Mouse (Mus musculus): ENCODE results near the gene Egln2. TPM values are rescaled to one million over a fixed set of nuclear protein-coding genes. Genes with fewer than 3 reads are reported as not detected.

The Egln2 gene
- total RNA-seq, 1 experiment, result 53.4 TPM

DNA sequence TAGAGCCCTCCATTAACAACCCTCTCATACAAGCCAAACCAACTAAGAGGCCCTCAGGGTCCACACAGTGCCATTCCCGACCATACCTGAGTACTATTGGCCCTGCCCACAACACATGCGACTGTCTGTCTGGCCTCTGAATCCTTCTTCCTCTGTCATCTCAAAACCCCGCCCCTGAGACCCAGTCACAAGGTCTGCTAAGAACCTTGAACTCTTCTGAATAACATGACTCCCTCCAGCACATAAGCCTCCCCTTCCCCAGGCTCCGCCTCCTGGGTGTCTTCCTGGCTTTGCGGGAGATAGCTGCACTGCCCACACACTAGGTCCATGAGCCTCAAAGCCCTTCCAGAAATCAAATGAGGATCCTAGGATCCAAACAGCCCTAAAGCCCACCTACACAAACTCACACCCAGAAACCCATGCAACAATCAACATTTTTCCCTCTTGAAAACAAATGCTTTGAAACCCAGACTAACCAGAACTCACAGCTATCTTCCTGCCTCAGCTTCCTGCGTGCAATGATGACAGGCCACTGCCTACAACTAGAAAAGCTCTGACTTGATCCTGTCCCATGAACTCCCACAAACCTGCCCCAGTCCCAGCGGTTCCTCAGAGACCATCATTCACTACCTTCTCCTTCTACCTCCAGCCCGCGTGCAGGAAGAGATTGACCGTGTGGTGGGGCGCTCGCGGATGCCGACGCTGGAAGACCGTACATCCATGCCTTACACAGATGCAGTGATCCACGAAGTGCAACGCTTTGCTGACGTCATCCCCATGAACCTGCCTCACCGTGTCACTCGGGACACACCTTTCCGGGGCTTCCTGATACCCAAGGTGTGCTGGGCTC is 35.9 kb downstream of the Egln2 start:
- in situ Hi-C loops (cut with MboI; ENCODE audit: low sequenced_read_pairs in 2 of 2, unreplicated experiment in 2 of 2), result no loop called here
- no peak for DNase-seq (ENCODE audit: low read depth, low spot score)

GRCm38 (mm10) chr7:27129811-27130210 is 36.8 kb downstream of the Egln2 start:
- H3K27ac ChIP-seq (ENCODE audit: insufficient read depth, low read depth, low read length, poor library complexity, severe bottlenecking), result no peak overlapping the region
- no peaks in the 10 kb centered on the region for H3K9me3 ChIP-seq (ENCODE audit: control insufficient read depth, insufficient read depth, low read depth, low read length)
- TF ChIP-seq CHD2 (IDR thresholded peaks at IDR 0.05; ENCODE audit: low read depth, low read length), result no peak
- TF ChIP-seq ZNF384 (IDR thresholded peaks at IDR 0.05; ENCODE audit: low read depth, low read length), result 0 out of 2 replicates have a peak, but pooled peaks have one; percentile 12
- H3K36me3 ChIP-seq (ENCODE audit: control insufficient read depth, insufficient read depth, low read length, poor library complexity, severe bottlenecking), result no peaks in the 10 kb centered on the region
- in situ Hi-C loops (cut with MboI; ENCODE audit: low sequenced_read_pairs in 2 of 2, unreplicated experiment in 2 of 2), result loop anchor here in 1 of 2 experiments (10.0 kb wide), 1 partner anchor 355 kb away; no protein-coding TSS in a partner anchor
- peaks cover 0 to 10% of the 10 kb centered on the region in 2 experiments; a peak in 1 of 4 replicates for H3K4me1 ChIP-seq (ENCODE audit: control insufficient read depth in 2 of 2, insufficient read depth in 2 of 2, low read length in 2 of 2, poor library complexity in 1 of 2)
- DNase-seq (ENCODE audit: low read depth, low spot score), result no peak
- H3K4me3 ChIP-seq (ENCODE audit: insufficient read depth in 1 of 2, low read depth in 1 of 2, low read length in 2 of 2, poor library complexity in 1 of 2, severe bottlenecking in 1 of 2), result no peak overlapping the region
- no peak overlapping the region for H3K9ac ChIP-seq (ENCODE audit: insufficient read depth, low read depth, low read length, poor library complexity, severe bottlenecking)

More for the DNA sequence above, 35.9 kb downstream of the Egln2 start:
- no peaks in the 10 kb centered on the region for H3K36me3 ChIP-seq (ENCODE audit: control insufficient read depth, insufficient read depth, low read length, poor library complexity, severe bottlenecking)
- peak overlapping the region; percentile 22; the same call in 1 of the 2 replicates for H3K9ac ChIP-seq (ENCODE audit: insufficient read depth, low read depth, low read length, poor library complexity, severe bottlenecking)
- H3K4me3 ChIP-seq (ENCODE audit: insufficient read depth in 1 of 2, low read depth in 1 of 2, low read length in 2 of 2, poor library complexity in 1 of 2, severe bottlenecking in 1 of 2), result peak overlapping the region; percentile 43 to 47; a peak in 3 of 4 replicates
- H3K27ac ChIP-seq (ENCODE audit: insufficient read depth, low read depth, low read length, poor library complexity, severe bottlenecking), result no peak overlapping the region
- TF ChIP-seq HCFC1 (IDR thresholded peaks at IDR 0.05; ENCODE audit: borderline replicate concordance, insufficient read depth, low read length), result no peak
- TF ChIP-seq MAFK (IDR thresholded peaks at IDR 0.05; ENCODE audit: insufficient read depth, low read depth, low read length), result no peak
- no peak for TF ChIP-seq ZNF384 (IDR thresholded peaks at IDR 0.05; ENCODE audit: low read depth, low read length)
- TF ChIP-seq ZC3H11A (IDR thresholded peaks at IDR 0.05; ENCODE audit: borderline replicate concordance, low read depth, low read length), result no peak
- TF ChIP-seq CHD2 (IDR thresholded peaks at IDR 0.05; ENCODE audit: low read depth, low read length), result no peak
- peaks cover 0 to 10% of the 10 kb centered on the region in 2 experiments; a peak in 1 of 4 replicates for H3K4me1 ChIP-seq (ENCODE audit: control insufficient read depth in 2 of 2, insufficient read depth in 2 of 2, low read length in 2 of 2, poor library complexity in 1 of 2)
- H3K9me3 ChIP-seq (ENCODE audit: control insufficient read depth, insufficient read depth, low read depth, low read length), result no peaks in the 10 kb centered on the region

- H3K4me1 ChIP-seq (ENCODE audit: control insufficient read depth in 2 of 2, insufficient read depth in 2 of 2, low read length in 2 of 2, poor library complexity in 1 of 2), result peaks cover 0 to 10% of the 10 kb centered on the region in 2 experiments; a peak in 1 of 4 replicates
- no peaks in the 10 kb centered on the region for H3K36me3 ChIP-seq (ENCODE audit: control insufficient read depth, insufficient read depth, low read length, poor library complexity, severe bottlenecking)
- no peak overlapping the region for H3K4me3 ChIP-seq (ENCODE audit: insufficient read depth in 1 of 2, low read depth in 1 of 2, low read length in 2 of 2, poor library complexity in 1 of 2, severe bottlenecking in 1 of 2)
- H3K9ac ChIP-seq (ENCODE audit: insufficient read depth, low read depth, low read length, poor library complexity, severe bottlenecking), result no peak overlapping the region
- no peak overlapping the region for H3K27ac ChIP-seq (ENCODE audit: insufficient read depth, low read depth, low read length, poor library complexity, severe bottlenecking)
- DNase-seq (ENCODE audit: low read depth, low spot score), result no peak
- TF ChIP-seq CHD2 (IDR thresholded peaks at IDR 0.05; ENCODE audit: low read depth, low read length) (no peak), ZNF384 (IDR thresholded peaks at IDR 0.05; ENCODE audit: low read depth, low read length) (no peak), MAFK (IDR thresholded peaks at IDR 0.05; ENCODE audit: insufficient read depth, low read depth, low read length) (no peak), HCFC1 (IDR thresholded peaks at IDR 0.05; ENCODE audit: borderline replicate concordance, insufficient read depth, low read length) (no peak), ZC3H11A (IDR thresholded peaks at IDR 0.05; ENCODE audit: borderline replicate concordance, low read depth, low read length) (no peak)
- in situ Hi-C loops (cut with MboI; ENCODE audit: low sequenced_read_pairs in 2 of 2, unreplicated experiment in 2 of 2), result loop anchor here in 1 of 2 experiments (10.0 kb wide), 1 partner anchor 354 kb away; no protein-coding TSS in a partner anchor
- no peaks in the 10 kb centered on the region for H3K9me3 ChIP-seq (ENCODE audit: control insufficient read depth, insufficient read depth, low read depth, low read length)
Measured at GRCm38 (mm10) chr7:27128946-27129345, 37.7 kb downstream of the Egln2 start.

- peak; percentile 95 for TF ChIP-seq ZC3H11A (IDR thresholded peaks at IDR 0.05; ENCODE audit: borderline replicate concordance, low read depth, low read length)
- no peak for TF ChIP-seq ZNF384 (IDR thresholded peaks at IDR 0.05; ENCODE audit: low read depth, low read length)
- Histone ChIP-seq H3K27ac (ENCODE audit: insufficient read depth, low read depth, low read length, poor library complexity, severe bottlenecking) (no peak overlapping the region), H3K4me1 (ENCODE audit: control insufficient read depth in 2 of 2, insufficient read depth in 2 of 2, low read length in 2 of 2, poor library complexity in 1 of 2) (peaks cover 0 to 9% of the 10 kb centered on the region in 2 experiments; a peak in 1 of 4 replicates), H3K9me3 (ENCODE audit: control insufficient read depth, insufficient read depth, low read depth, low read length) (no peaks in the 10 kb centered on the region), H3K9ac (ENCODE audit: insufficient read depth, low read depth, low read length, poor library complexity, severe bottlenecking) (no peak overlapping the region), H3K4me3 (ENCODE audit: insufficient read depth in 1 of 2, low read depth in 1 of 2, low read length in 2 of 2, poor library complexity in 1 of 2, severe bottlenecking in 1 of 2) (no peak overlapping the region), H3K36me3 (ENCODE audit: control insufficient read depth, insufficient read depth, low read length, poor library complexity, severe bottlenecking) (no peaks in the 10 kb centered on the region)
- DNase-seq (ENCODE audit: low read depth, low spot score), result peak; percentile 36
- in situ Hi-C loops (cut with MboI; ENCODE audit: low sequenced_read_pairs in 2 of 2, unreplicated experiment in 2 of 2), result loop anchor here in 1 of 2 experiments (10.0 kb wide), 1 partner anchor 353 kb away; no protein-coding TSS in a partner anchor
Measured at GRCm38 (mm10) chr7:27128162-27128561, 38.4 kb downstream of the Egln2 start.
